14 mouse cellular contexts compared by ENCODE assay signal in genomic region chr11:102061941-102062473, GRCm38 (mm10). TPM values are rescaled to one million over a fixed set of nuclear protein-coding genes. Genes with fewer than 3 reads are reported as not detected.
DNase-seq lines count a peak whose midpoint lies in the region; ATAC-seq and TF ChIP-seq lines count a peak whose summit lies in the region.
"Had no signal": no experiment of that assay in that cellular context is flagged by ENCODE, and none has a peak within 500 bp of the region (broad histone marks: within the 10 kb centered on the region; RNA-seq: fewer than 3 reads in every experiment).

No protein-coding gene starts in this region.

- TF ChIP-seq CTCF in gastrocnemius, adult 2 months (IDR thresholded peaks at IDR 0.05) = no peak

- no peaks in the 10 kb centered on the region for H3K27me3 ChIP-seq in kidney, embryonic 14.5 days (ENCODE audit: control insufficient read depth, insufficient read depth, low read length)
- H3K27me3 ChIP-seq in embryonic facial prominence, embryonic 14.5 days (replicated peaks; ENCODE audit: control insufficient read depth, insufficient read depth, low read length) = peaks cover 8% of the 10 kb centered on the region
- H3K27me3 ChIP-seq in limb, embryonic 10.5 days (ENCODE audit: low read depth, poor library complexity, severe bottlenecking) = peaks cover 31% of the 10 kb centered on the region

- DNase-seq in kidney, adult 9 months = no peak
- peak; percentile 23 for DNase-seq in ZHBTc4 (ENCODE audit: low read depth, low spot score)
- no peak for DNase-seq in embryonic facial prominence, embryonic 14.5 days (ENCODE audit: low spot score)
- DNase-seq in limb, embryonic 10.5 days (ENCODE audit: low spot score) = no peak
- DNase-seq in gastrocnemius, postnatal 36 days = no peak
- no peak for DNase-seq in gastrocnemius, adult 2 months
- DNase-seq: gastrocnemius, postnatal 25 days; right cerebral cortex, postnatal 14 days had no signal

- 34% methylated on average over 16 of the region's 16 CpGs for WGBS in kidney, embryonic 14.5 days
- WGBS in embryonic facial prominence, embryonic 14.5 days = 33% methylated on average over 14 of the region's 16 CpGs
- WGBS in limb, embryonic 10.5 days = 15% methylated on average over 16 of the region's 16 CpGs

- no peak overlapping the region for H3K9ac ChIP-seq in kidney, embryonic 14.5 days (ENCODE audit: low read depth, low read length)
- no peak overlapping the region for H3K9ac ChIP-seq in embryonic facial prominence, embryonic 14.5 days (ENCODE audit: low read depth, low read length)

- no peaks in the 10 kb centered on the region for H3K9me3 ChIP-seq in kidney, embryonic 14.5 days (ENCODE audit: control insufficient read depth, low read length)
- H3K9me3 ChIP-seq in embryonic facial prominence, embryonic 14.5 days (ENCODE audit: control insufficient read depth, low read length) = no peaks in the 10 kb centered on the region
- no peaks in the 10 kb centered on the region for H3K9me3 ChIP-seq in limb, embryonic 10.5 days (replicated peaks)
- H3K9me3 ChIP-seq: neural tube, embryonic 13.5 days had no signal

- H3K4me3 ChIP-seq in kidney, embryonic 14.5 days (ENCODE audit: low read length) = no peak overlapping the region
- H3K4me3 ChIP-seq in embryonic facial prominence, embryonic 14.5 days (ENCODE audit: low read depth, low read length) = no peak overlapping the region
- H3K4me3 ChIP-seq in limb, embryonic 10.5 days = peak overlapping the region; percentile 58
- H3K4me3 ChIP-seq in gastrocnemius, adult 2 months = no peak overlapping the region

- no peak for ATAC-seq in kidney, embryonic 14.5 days (ENCODE audit: low FRiP score, low TSS enrichment)
- no peak for ATAC-seq in embryonic facial prominence, embryonic 14.5 days (ENCODE audit: low read depth)

- no peak overlapping the region for H3K27ac ChIP-seq in kidney, embryonic 14.5 days (ENCODE audit: low read depth, low read length)
- no peak overlapping the region for H3K27ac ChIP-seq in embryonic facial prominence, embryonic 14.5 days (replicated peaks; ENCODE audit: low read depth, low read length)
- no peak overlapping the region for H3K27ac ChIP-seq in limb, embryonic 10.5 days
- no peak overlapping the region for H3K27ac ChIP-seq in gastrocnemius, adult 2 months
- H3K27ac ChIP-seq: macrophage had no signal

- peaks cover 9% of the 10 kb centered on the region; the same call in 1 of the 2 replicates for H3K36me3 ChIP-seq in kidney, embryonic 14.5 days (ENCODE audit: control insufficient read depth, insufficient read depth, low read length)
- 0 out of 2 replicates have a peak, but pooled peaks cover 37% of the 10 kb centered on the region for H3K36me3 ChIP-seq in embryonic facial prominence, embryonic 14.5 days (ENCODE audit: control insufficient read depth, insufficient read depth, low read length)
- peaks cover 33% of the 10 kb centered on the region for H3K36me3 ChIP-seq in limb, embryonic 10.5 days

- H3K4me2 ChIP-seq in kidney, embryonic 14.5 days (replicated peaks; ENCODE audit: low read depth, low read length) = peak overlapping the region; percentile 67; the same call in 1 of the 2 replicates
- H3K4me2 ChIP-seq in embryonic facial prominence, embryonic 14.5 days (ENCODE audit: low read depth, low read length) = peak overlapping the region; percentile 82; the same call in 1 of the 2 replicates

- no peaks in the 10 kb centered on the region for H3K4me1 ChIP-seq in kidney, embryonic 14.5 days (ENCODE audit: control insufficient read depth, insufficient read depth, low read length)
- H3K4me1 ChIP-seq in embryonic facial prominence, embryonic 14.5 days (ENCODE audit: control insufficient read depth, insufficient read depth, low read length) = no peaks in the 10 kb centered on the region
- H3K4me1 ChIP-seq in limb, embryonic 10.5 days = peaks cover 22% of the 10 kb centered on the region

- intact Hi-C loops in gastrocnemius, postnatal 36 days (cut with DNase I) = loop anchor here (2.0 kb wide), 2 partner anchors 27 to 77 kb away; partner anchors contain the start of gene Mpp2
- intact Hi-C loops in gastrocnemius, adult 2 months (cut with DNase I) = loop anchor here (2.0 kb wide), 2 partner anchors 27 to 77 kb away; partner anchors contain the start of gene Mpp2

RNA-seq across cellular contexts. Expression of gene Cd300lg, which starts 20.7 kb away (rescaled TPM):
- polyA plus RNA-seq in kidney, embryonic 14.5 days (2014; fragmentation: Nextera tagmentation; extraction: Ambion mirVana) = 0.38 and 0.43 TPM in 2 replicates
- polyA plus RNA-seq in embryonic facial prominence, embryonic 14.5 days (2014; fragmentation: Nextera tagmentation; extraction: Ambion mirVana) = 0.70 and 0.85 TPM in 2 replicates
- polyA plus RNA-seq in limb, embryonic 10.5 days (2016; fragmentation: Nextera tagmentation; extraction: Ambion mirVana) = 0.38 and 0.45 TPM in 2 replicates
- total RNA-seq in gastrocnemius, postnatal 36 days (2021) = 10 to 100 TPM; 17.6 to 18.2 TPM
- 10 to 100 TPM; 17.6 to 18.9 TPM for total RNA-seq in gastrocnemius, adult 2 months (2021)
- total RNA-seq: ES-E14 had no signal

RNA-seq across cellular contexts. Expression of gene Mpp2, which starts 26.3 kb away (rescaled TPM):
- 6.9 and 10.3 TPM in 2 replicates for polyA plus RNA-seq in kidney, embryonic 14.5 days (2014; fragmentation: Nextera tagmentation; extraction: Ambion mirVana)
- 7.6 and 8.4 TPM in 2 replicates for polyA plus RNA-seq in embryonic facial prominence, embryonic 14.5 days (2014; fragmentation: Nextera tagmentation; extraction: Ambion mirVana)
- polyA plus RNA-seq in limb, embryonic 10.5 days (2016; fragmentation: Nextera tagmentation; extraction: Ambion mirVana) = 11.5 and 16.6 TPM in 2 replicates
- total RNA-seq in gastrocnemius, postnatal 36 days (2021) = 1 to 10 TPM in 1 of 2 experiments, under 1 TPM in 1; 0.91 to 1.8 TPM
- 1 to 10 TPM; 1.2 TPM for total RNA-seq in gastrocnemius, adult 2 months (2021)
- polyA plus RNA-seq: macrophage had no signal

RNA-seq across cellular contexts. Expression of gene Mpp3, which starts 33.7 kb away (rescaled TPM):
- polyA plus RNA-seq in kidney, embryonic 14.5 days (2014; fragmentation: Nextera tagmentation; extraction: Ambion mirVana) = 5.1 and 8.4 TPM in 2 replicates
- 6.3 and 6.4 TPM in 2 replicates for polyA plus RNA-seq in embryonic facial prominence, embryonic 14.5 days (2014; fragmentation: Nextera tagmentation; extraction: Ambion mirVana)
- 17.7 and 18.4 TPM in 2 replicates for polyA plus RNA-seq in limb, embryonic 10.5 days (2016; fragmentation: Nextera tagmentation; extraction: Ambion mirVana)
- total RNA-seq in gastrocnemius, postnatal 36 days (2021) = 10 to 100 TPM; 26.4 to 33.6 TPM
- total RNA-seq in gastrocnemius, adult 2 months (2021) = 10 to 100 TPM; 19.4 to 34.7 TPM
- total RNA-seq: common myeloid progenitor, adult 5-6 weeks had no signal
- polyA plus RNA-seq: macrophage had no signal

RNA-seq across cellular contexts. Expression of gene Ppy, which starts 39.1 kb away (rescaled TPM):
- not detected in 2 replicates for polyA plus RNA-seq in kidney, embryonic 14.5 days (2014; fragmentation: Nextera tagmentation; extraction: Ambion mirVana)
- not detected in 2 replicates for polyA plus RNA-seq in embryonic facial prominence, embryonic 14.5 days (2014; fragmentation: Nextera tagmentation; extraction: Ambion mirVana)
- not detected in 2 replicates for polyA plus RNA-seq in limb, embryonic 10.5 days (2016; fragmentation: Nextera tagmentation; extraction: Ambion mirVana)
- total RNA-seq in gastrocnemius, postnatal 36 days (2021) = not detected
- not detected for total RNA-seq in gastrocnemius, adult 2 months (2021)
- total RNA-seq: common myeloid progenitor, adult 5-6 weeks; ES-E14; gastrocnemius, postnatal 25 days; left cerebral cortex, postnatal 36 days had no signal
- polyA plus RNA-seq: macrophage; neural tube, embryonic 13.5 days had no signal

RNA-seq across cellular contexts. Expression of gene Pyy, which starts 45.6 kb away (rescaled TPM):
- polyA plus RNA-seq in kidney, embryonic 14.5 days (2014; fragmentation: Nextera tagmentation; extraction: Ambion mirVana) = not detected in 2 replicates
- polyA plus RNA-seq in embryonic facial prominence, embryonic 14.5 days (2014; fragmentation: Nextera tagmentation; extraction: Ambion mirVana) = 0.58 and 0.90 TPM in 2 replicates
- polyA plus RNA-seq in limb, embryonic 10.5 days (2016; fragmentation: Nextera tagmentation; extraction: Ambion mirVana) = not detected in 2 replicates
- total RNA-seq in gastrocnemius, postnatal 36 days (2021) = not detected
- not detected for total RNA-seq in gastrocnemius, adult 2 months (2021)
- total RNA-seq: common myeloid progenitor, adult 5-6 weeks; gastrocnemius, postnatal 25 days; left cerebral cortex, postnatal 36 days had no signal
- polyA plus RNA-seq: macrophage; neural tube, embryonic 13.5 days had no signal
